Mouse (Mus musculus): ENCODE data around the gene Trim39.

Gene Trim39

DNA sequence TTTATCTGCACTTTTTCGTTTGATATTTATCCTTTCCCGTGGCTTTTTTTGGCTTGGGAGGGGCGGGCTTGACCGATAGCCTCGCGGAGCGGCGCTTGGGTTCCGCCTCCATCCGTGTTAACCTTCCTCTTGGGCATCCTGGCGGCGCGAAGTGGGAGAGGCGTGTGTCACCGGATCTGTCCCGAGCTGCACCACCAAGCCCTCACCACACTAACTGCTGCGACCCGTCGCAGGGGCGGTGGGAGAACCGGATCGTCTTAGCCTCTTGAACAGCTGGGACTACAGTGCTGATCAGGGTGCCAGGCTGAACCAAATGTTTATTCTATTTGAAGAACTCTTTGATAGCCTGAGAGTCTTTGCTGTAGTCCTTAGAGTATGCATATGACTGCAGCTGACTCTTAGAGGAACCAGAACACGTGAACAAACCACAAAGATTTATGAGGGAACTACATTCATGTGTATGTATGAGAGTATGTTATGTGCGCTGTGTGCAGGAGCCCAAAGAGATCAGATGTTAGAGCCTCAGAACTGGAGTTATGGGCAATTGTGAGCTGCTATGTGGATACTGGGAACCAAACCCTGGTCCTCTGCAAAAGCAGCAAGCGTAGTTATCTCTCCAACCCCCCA is 19.7 kb downstream of the Trim39 start:
- peak; percentile 35 to 46 for DNase-seq (ENCODE audit: low spot score in 2 of 2)

GRCm38 (mm10) chr17:36248886-36249285 is 23.2 kb downstream of the Trim39 start:
- DNase-seq (ENCODE audit: low spot score in 2 of 2): no peak

- no peak for DNase-seq (ENCODE audit: low spot score in 2 of 2)
Measured at GRCm38 (mm10) chr17:36245741-36246140, 26.3 kb downstream of the Trim39 start.

GRCm38 (mm10) chr17:36244031-36244430 is 28.0 kb downstream of the Trim39 start:
- no peak for DNase-seq (ENCODE audit: low spot score in 2 of 2)

DNA sequence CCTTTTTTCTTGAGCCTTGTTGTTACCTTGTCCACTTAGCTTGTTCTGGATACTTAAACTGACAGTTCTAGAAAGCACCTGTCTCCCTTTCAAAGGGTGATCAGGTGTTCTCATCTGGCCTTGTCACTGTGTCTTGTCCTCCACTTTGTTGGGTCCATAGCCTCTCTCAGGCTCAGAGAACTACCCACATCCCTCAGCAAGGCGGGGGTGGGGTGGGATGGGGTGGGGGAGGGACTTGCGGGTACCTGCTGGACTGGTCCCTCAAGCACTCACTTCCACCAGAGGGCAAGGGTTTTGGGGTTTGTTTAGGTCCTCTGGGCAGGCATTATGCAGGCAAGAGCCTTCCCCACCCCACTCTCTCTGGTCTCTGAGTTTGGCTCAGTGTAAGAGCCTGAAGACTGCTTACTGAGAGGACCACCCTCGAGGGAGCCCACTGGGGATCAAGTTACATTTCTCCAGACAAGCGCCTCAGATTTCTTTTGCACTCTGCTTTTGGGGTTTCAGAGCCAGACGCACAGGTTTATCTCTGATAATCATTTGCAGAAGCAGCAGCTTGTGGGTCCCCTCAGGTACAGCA is 31.3 kb downstream of the Trim39 start:
- no peak for DNase-seq (ENCODE audit: low spot score in 2 of 2)

GRCm38 (mm10) chr17:36237321-36237921 is 34.6 kb downstream of the Trim39 start:
- DNase-seq (ENCODE audit: low spot score in 2 of 2): no peak

GRCm38 (mm10) chr17:36235300-36235699 is 36.7 kb downstream of the Trim39 start:
- peak in 1 of 2 experiments; percentile 16 for DNase-seq (ENCODE audit: low spot score in 2 of 2)

DNA sequence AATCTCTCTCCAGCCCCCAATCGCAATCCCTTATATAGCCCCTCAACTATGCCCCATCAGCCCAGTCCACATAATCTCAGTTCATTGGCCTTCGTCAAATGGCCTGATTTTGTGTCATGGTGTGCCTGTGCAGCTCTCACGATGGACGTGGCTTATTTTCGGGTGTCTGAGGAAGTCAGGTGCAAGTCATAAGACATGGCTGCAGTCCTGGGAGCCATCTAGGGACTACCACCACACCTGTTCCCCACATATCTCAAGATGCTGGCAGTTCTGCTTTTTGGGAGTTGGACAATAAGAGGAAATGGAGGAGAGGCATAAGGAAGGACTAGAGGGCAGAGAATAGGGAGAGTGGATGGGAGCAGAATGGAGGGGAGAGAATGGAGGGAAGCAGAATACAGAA is 38.5 kb downstream of the Trim39 start:
- DNase-seq (ENCODE audit: low spot score in 2 of 2): no peak

DNA sequence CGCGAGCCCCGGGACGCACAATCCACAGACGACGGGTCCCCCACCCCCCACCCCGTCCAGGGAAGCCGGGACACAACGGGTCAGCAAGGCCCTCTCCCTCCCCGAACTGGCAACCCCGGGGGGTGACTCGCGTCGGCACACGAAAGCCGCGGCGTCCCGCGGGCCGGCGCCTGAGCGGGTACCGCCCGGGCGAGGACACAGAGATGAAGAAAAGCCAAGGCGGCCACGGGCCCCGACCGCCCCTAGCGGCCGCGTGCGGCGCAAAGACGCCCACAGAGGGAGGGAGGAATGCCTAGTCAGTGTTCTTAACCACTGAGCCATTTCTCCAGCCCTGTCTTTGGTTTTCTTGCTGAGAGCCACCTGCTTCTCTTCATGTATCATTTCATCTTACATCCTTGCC is 40.7 kb downstream of the Trim39 start:
- DNase-seq (ENCODE audit: low spot score in 2 of 2): peak; percentile 70 to 74

- peak in 1 of 2 experiments; percentile 6 for DNase-seq (ENCODE audit: low spot score in 2 of 2)
Measured at GRCm38 (mm10) chr17:36229046-36229445, 43.0 kb downstream of the Trim39 start.

GRCm38 (mm10) chr17:36226921-36227320 is 45.1 kb downstream of the Trim39 start:
- DNase-seq (ENCODE audit: low spot score in 2 of 2): peak; percentile 43 to 68

DNA sequence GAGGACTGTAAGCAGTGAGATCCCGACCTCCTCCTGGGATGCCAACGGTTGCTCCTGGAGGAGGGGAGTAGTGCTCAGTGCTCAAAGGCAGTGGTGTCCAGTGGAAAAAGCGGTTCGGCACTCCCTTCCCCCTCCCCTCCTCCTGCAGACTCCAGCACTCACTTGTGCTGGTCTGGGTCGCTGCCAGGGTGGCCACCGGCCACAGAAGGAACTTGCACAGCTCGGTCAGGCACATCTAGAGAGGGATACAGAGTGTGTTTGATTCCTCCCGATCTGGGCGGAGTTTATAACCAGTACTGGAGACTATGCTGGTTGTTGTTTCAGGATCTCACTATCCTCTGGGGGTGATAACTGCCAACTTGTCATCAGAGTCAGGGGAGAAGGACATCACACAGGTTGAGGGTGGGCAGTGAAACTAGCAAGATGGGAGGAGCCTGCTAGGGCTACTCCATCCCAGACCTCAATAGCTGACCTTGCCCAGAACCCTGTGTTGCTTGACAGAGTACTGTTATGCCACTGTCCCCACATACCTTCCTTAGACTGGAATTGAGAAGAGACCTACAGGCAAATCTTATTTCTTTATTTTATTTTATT is 46.7 kb downstream of the Trim39 start:
- DNase-seq (ENCODE audit: low spot score in 2 of 2): no peak

DNA sequence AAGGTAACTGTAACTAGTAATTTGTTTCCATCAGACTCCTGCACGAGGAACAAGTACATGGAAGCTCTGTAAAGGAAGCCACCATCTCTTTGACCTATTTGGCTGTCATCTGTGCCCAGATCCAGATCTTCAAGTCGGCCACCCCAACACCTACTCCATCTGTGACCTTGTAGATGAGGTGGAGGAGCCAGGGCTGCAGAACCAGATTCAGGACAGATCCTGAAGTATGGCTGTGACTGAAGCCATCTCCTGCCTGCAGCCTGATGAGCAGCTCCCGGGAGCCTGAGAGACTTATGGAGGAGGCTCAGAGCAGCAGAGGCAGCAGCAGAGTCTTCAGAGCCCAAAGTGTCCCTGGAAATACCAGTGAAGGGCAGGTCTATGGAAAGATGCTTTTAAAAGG is 47.6 kb downstream of the Trim39 start:
- no peak for DNase-seq (ENCODE audit: low spot score in 2 of 2)

- DNase-seq (ENCODE audit: low spot score in 2 of 2): no peak
Measured at GRCm38 (mm10) chr17:36218594-36219155, 53.4 kb downstream of the Trim39 start.

- DNase-seq (ENCODE audit: low spot score in 2 of 2): no peak
Measured at GRCm38 (mm10) chr17:36215586-36215985, 56.5 kb downstream of the Trim39 start.
